Mouse (Mus musculus) heart, postnatal 4 days (tissue): ENCODE measurements around the gene Gm10471. TPM values are rescaled to one million over a fixed set of nuclear protein-coding genes. Genes with fewer than 3 reads are reported as not detected.
"Not testable (repeated sequence)": the region's sequence is repeated elsewhere in the genome, so short reads cannot be mapped to it uniquely, and the experiment has no call there.

ENCODE experiments used
- DNase-seq: peaks from one replicate; pipeline ENCODE4 v3.0.0; 2021
- total RNA-seq, 2 experiments: library from RNA; stranded (reverse); gene quantifications; 2 replicates each; pipeline ENCODE4 v1.2.3; 2021

The Gm10471 gene
- not detected for total RNA-seq

GRCm38 (mm10) chr5:26089191-26089590 is at the start of gene Gm10471:
Gene Gm10471 (minus strand): TSS chr5:26089291.
- DNase-seq = not testable (repeated sequence)

DNA sequence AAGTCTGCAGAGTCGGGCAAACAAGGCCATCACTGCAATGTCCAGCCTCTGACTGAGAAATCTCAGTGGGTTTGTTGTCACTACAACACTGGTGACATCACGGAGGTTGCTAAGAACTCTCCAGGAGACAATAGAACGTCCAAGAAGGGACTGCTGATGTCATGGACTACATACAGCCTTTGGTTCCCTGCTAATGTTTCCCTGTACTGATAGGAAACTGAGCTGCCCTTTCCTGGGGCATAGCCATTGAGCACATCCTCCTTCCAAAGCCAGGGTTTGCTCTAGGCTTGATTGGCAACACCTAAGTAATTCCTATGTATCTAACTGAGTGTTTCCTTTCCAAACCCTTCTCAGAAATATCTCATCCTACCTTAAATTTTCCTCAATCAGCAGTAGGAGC is 32.2 kb upstream of the Gm10471 start, which contains the start of gene Gm10220:
Gm10220 (minus strand) TSS at position 101 of the 400 bp plus-strand sequence.
- DNase-seq = not testable (repeated sequence)

- DNase-seq = not testable (repeated sequence)
Observed at GRCm38 (mm10) chr5:26105262-26105661, 16.2 kb upstream of the Gm10471 start, which contains the start of gene 5031410I06Rik. Gene 5031410I06Rik (minus strand): TSS chr5:26105362.

DNA sequence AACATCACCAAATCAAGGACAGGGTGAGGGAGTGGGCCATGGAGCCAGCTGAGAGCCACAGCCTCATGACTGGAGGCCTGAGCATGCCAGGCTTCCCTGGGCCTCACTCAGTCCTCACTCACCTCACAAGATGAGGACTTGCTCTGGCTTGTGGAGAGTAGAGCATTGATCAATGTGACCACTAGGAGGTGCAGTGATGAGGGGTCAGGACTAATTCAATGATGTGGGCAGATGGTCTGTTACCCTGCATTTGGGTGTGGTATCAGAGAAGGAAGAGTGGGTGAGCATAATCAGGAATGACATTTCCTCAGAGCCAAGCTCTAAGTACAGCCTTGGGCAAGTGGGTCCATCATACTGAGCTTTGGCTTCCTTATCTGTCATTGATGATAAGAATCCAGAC is 10.1 kb downstream of the Gm10471 start:
- not testable (repeated sequence) for DNase-seq

DNA sequence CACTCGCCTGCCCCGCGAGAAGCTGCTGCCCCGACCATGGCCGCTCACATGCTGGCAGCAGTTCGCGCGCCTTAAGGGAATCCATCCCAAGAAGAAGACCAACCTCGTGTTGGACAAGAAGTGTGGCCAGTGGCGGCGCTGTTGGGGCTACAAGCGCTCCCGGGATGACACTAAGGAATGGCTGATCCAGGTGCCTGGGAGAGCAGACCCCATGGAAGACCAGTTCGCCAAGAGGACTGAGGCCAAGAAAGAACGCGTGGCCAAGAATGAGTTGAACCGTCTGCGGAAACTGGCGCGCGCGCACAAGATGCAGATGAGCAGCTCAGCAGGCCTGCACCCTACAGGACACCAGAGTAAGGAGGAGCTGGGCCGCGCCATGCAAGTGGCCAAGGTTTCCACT is 18.4 kb downstream of the Gm10471 start:
- no peak for DNase-seq

GRCm38 (mm10) chr5:26058481-26058880 is 30.6 kb downstream of the Gm10471 start, which contains the start of gene Gm7347:
Gene Gm7347 (minus strand): TSS chr5:26058581.
- DNase-seq = not testable (repeated sequence)

GRCm38 (mm10) chr5:26039458-26039857 is 49.6 kb downstream of the Gm10471 start, which contains the start of gene Speer4a:
Gene Speer4a (minus strand): TSS chr5:26039558.
- DNase-seq = not testable (repeated sequence)

Other genes with a start within 250 kb of the Gm10471 start
- gene Gm21663, start 146.9 kb downstream of the Gm10471 start, total RNA-seq = not detected
- gene Gm21671, start 134.9 kb downstream of the Gm10471 start, total RNA-seq = not detected
- not detected for gene Gm21680, start 116.6 kb downstream of the Gm10471 start, total RNA-seq
- gene Gm21698, start 100.6 kb downstream of the Gm10471 start, total RNA-seq = not detected
- gene Gm1979, start 84.5 kb downstream of the Gm10471 start, total RNA-seq = not detected
- not detected for gene Gm5862, start 66.4 kb downstream of the Gm10471 start, total RNA-seq
- gene Speer4a, start 49.7 kb downstream of the Gm10471 start, total RNA-seq = not detected
- gene Gm7347, start 30.7 kb downstream of the Gm10471 start, total RNA-seq = not detected
- gene 5031410I06Rik, start 16.1 kb upstream of the Gm10471 start, total RNA-seq = not detected
- not detected for gene Gm10220, start 32.1 kb upstream of the Gm10471 start, total RNA-seq
- gene Gm7361, start 168.4 kb upstream of the Gm10471 start, total RNA-seq = not detected